Mouse (Mus musculus): ENCODE results near the gene Cab39.
"Not testable (repeated sequence)": the region's sequence is repeated elsewhere in the genome, so short reads cannot be mapped to it uniquely, and the experiment has no call there.

Cab39 gene

GRCm38 (mm10) chr1:85790565-85790964, 2.7 kb upstream of the Cab39 start:
- no peak for DNase-seq (ENCODE audit: low read depth, low spot score)

- DNase-seq (ENCODE audit: low read depth, low spot score): no peak
Observed at GRCm38 (mm10) chr1:85791476-85791875, 1.8 kb upstream of the Cab39 start.

- peak; percentile 36 for DNase-seq (ENCODE audit: low read depth, low spot score)
Observed at GRCm38 (mm10) chr1:85794106-85794771, 998 bp downstream of the Cab39 start.

- no peak for DNase-seq (ENCODE audit: low read depth, low spot score)
Observed at GRCm38 (mm10) chr1:85795196-85795595, 2.0 kb downstream of the Cab39 start.

- no peak for DNase-seq (ENCODE audit: low read depth, low spot score)
Observed at GRCm38 (mm10) chr1:85799776-85800175, 6.5 kb downstream of the Cab39 start.

GRCm38 (mm10) chr1:85802517-85802916, 9.3 kb downstream of the Cab39 start:
- DNase-seq (ENCODE audit: low read depth, low spot score): no peak

- no peak for DNase-seq (ENCODE audit: low read depth, low spot score)
Observed at GRCm38 (mm10) chr1:85804551-85804950, 11.3 kb downstream of the Cab39 start.

GRCm38 (mm10) chr1:85809256-85809655, 16.0 kb downstream of the Cab39 start:
- DNase-seq (ENCODE audit: low read depth, low spot score): no peak

GRCm38 (mm10) chr1:85810343-85810742, 17.1 kb downstream of the Cab39 start:
- DNase-seq (ENCODE audit: low read depth, low spot score): no peak

- no peak for DNase-seq (ENCODE audit: low read depth, low spot score)
Observed at GRCm38 (mm10) chr1:85810787-85811186, 17.5 kb downstream of the Cab39 start.

GRCm38 (mm10) chr1:85814213-85814612, 21.0 kb downstream of the Cab39 start:
- not testable (repeated sequence) for DNase-seq (ENCODE audit: low read depth, low spot score)

GRCm38 (mm10) chr1:85818121-85818520, 24.9 kb downstream of the Cab39 start:
- DNase-seq (ENCODE audit: low read depth, low spot score): no peak

- DNase-seq (ENCODE audit: low read depth, low spot score): no peak
Observed at GRCm38 (mm10) chr1:85819695-85820094, 26.5 kb downstream of the Cab39 start.

- DNase-seq (ENCODE audit: low read depth, low spot score): no peak
Observed at GRCm38 (mm10) chr1:85822239-85822638, 29.0 kb downstream of the Cab39 start.

GRCm38 (mm10) chr1:85824905-85825304, 31.7 kb downstream of the Cab39 start:
- DNase-seq (ENCODE audit: low read depth, low spot score): no peak

- DNase-seq (ENCODE audit: low read depth, low spot score): no peak
Observed at GRCm38 (mm10) chr1:85827166-85827565, 33.9 kb downstream of the Cab39 start.

- no peak for DNase-seq (ENCODE audit: low read depth, low spot score)
Observed at GRCm38 (mm10) chr1:85829016-85829415, 35.8 kb downstream of the Cab39 start.

GRCm38 (mm10) chr1:85838056-85838455, 44.8 kb downstream of the Cab39 start:
- DNase-seq (ENCODE audit: low read depth, low spot score): no peak

GRCm38 (mm10) chr1:85839356-85839755, 46.1 kb downstream of the Cab39 start:
- no peak for DNase-seq (ENCODE audit: low read depth, low spot score)

- DNase-seq (ENCODE audit: low read depth, low spot score): no peak
Observed at GRCm38 (mm10) chr1:85839790-85840189, 46.5 kb downstream of the Cab39 start.

- DNase-seq (ENCODE audit: low read depth, low spot score): no peak
Observed at GRCm38 (mm10) chr1:85840421-85840820, 47.2 kb downstream of the Cab39 start.

GRCm38 (mm10) chr1:85842251-85842650, 49.0 kb downstream of the Cab39 start:
- DNase-seq (ENCODE audit: low read depth, low spot score): peak; percentile 9

- DNase-seq (ENCODE audit: low read depth, low spot score): no peak
Observed at GRCm38 (mm10) chr1:85843291-85843863, 50.1 kb downstream of the Cab39 start.

- no peak for DNase-seq (ENCODE audit: low read depth, low spot score)
Observed at GRCm38 (mm10) chr1:85844981-85845380, 51.7 kb downstream of the Cab39 start.

Measured in forelimb bud, embryonic 11.5 days (tissue).